Mouse (Mus musculus): Measurements from ENCODE around the gene Cox7b.

DNA sequence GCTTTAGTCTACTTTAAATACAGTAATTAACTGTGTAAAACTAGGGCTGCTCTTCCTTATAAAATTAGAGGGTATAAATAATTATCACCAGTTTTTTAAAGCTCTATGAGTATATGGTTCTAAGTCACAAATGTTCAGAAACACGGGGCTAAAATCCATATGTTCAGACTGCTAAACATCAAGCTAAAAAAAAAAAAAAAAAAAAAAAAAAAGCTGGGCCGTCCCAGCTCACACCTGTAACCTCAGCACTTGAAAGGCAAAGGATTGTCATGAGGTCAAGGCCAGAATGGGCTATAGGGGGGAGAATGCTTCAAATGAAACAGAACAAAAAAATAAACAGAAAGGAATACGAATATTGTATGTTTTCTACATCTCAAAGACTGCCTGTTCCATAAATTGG, 4.7 kb upstream of the Cox7b start:
- TF ChIP-seq JUN (IDR thresholded peaks at IDR 0.05; ENCODE audit: insufficient read depth, low read depth, low read length) = no peak
- no peak for TF ChIP-seq POLR2A (IDR thresholded peaks at IDR 0.05; ENCODE audit: low read depth, low read length)
- TF ChIP-seq EP300 (IDR thresholded peaks at IDR 0.05; ENCODE audit: low read length) = no peak
- TF ChIP-seq CTCF (conservative IDR thresholded peaks at IDR 0.05 in 1 of 2, IDR thresholded peaks at IDR 0.05 in 1 of 2; ENCODE audit: low read depth in 2 of 2, low read length in 2 of 2) = no peak
- TF ChIP-seq MEF2A (IDR thresholded peaks at IDR 0.05; ENCODE audit: borderline replicate concordance, low read depth, low read length) = no peak
- TF ChIP-seq ELF1 (IDR thresholded peaks at IDR 0.05; ENCODE audit: low read depth, low read length) = no peak
- TF ChIP-seq MYC (IDR thresholded peaks at IDR 0.05; ENCODE audit: low read depth, low read length) = no peak
- no peak for TF ChIP-seq CHD2 (IDR thresholded peaks at IDR 0.05; ENCODE audit: low read length)
- peak; percentile 90 for TF ChIP-seq ZNF384 (IDR thresholded peaks at IDR 0.05; ENCODE audit: low read depth, low read length)
- TF ChIP-seq BHLHE40 (IDR thresholded peaks at IDR 0.05; ENCODE audit: low read depth, low read length) = no peak
- TF ChIP-seq HCFC1 (IDR thresholded peaks at IDR 0.05; ENCODE audit: low read depth, low read length) = no peak
